Mouse (Mus musculus) layer of hippocampus, postnatal 25 days (tissue): Measurements from ENCODE around the gene Mslnl. TPM values are rescaled to one million over a fixed set of nuclear protein-coding genes. Genes with fewer than 3 reads are reported as not detected.
A peak's percentile ranks its signal among the peaks of the same experiment; 100 is the strongest.
"Not testable (repeated sequence)": the region's sequence is repeated elsewhere in the genome, so short reads cannot be mapped to it uniquely, and the experiment has no call there.

Experiments used
- DNase-seq, 2 experiments: peaks; one replicate each; pipeline ENCODE4 v3.0.0; 2022; ENCODE audit warnings: mixed read lengths in 2 of 2, low spot score in 1 of 2; ENCODE audit errors: extremely low spot score in 1 of 2
- total RNA-seq, 2 experiments: library from RNA; stranded (reverse); gene quantifications; 2 replicates each; pipeline ENCODE4 v1.2.3; 2021

Mslnl gene
- total RNA-seq, 2 experiments from 2014 or later, result 0.14 TPM; not detected in 1

DNA sequence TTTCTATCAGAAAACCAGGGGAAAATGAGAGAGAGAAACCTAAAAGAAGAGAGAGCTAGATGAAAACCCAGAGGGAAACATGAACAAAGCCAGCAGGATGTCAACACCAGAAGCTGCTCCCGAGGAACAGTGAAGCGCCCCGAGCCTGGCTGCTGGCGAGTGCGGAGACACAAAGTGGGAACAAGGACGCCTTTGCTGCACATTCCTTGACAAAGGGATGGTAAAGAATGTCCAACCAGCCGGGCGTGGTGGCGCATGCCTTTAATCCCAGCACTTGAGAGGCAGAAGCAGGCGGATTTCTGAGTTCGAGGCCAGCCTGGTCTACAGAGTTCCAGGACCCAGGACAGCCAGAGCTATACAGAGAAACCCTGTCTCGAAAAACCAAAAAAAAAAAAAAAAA is 5.6 kb downstream of the Mslnl start:
- DNase-seq, result not testable (repeated sequence)

DNA sequence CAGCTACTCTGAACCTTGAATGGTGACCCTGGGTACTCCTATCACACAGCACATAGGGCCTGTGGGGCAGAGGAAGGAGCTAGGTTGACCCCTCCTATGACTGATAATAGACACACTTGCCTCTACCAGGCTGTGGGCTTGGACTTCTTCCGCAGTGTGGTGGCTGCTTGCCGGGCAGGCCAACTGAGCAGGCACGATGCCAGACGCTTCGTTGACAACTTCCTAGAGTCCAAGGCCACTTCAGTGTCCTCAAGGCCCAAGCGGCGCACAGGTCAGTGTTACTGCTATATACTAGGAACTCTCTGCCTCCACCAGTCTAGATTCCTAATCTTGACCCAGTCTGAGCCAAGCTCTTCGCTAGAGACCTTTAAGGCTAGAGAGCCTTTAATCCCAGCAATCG is 8.0 kb downstream of the Mslnl start:
- DNase-seq, result no peak

DNA sequence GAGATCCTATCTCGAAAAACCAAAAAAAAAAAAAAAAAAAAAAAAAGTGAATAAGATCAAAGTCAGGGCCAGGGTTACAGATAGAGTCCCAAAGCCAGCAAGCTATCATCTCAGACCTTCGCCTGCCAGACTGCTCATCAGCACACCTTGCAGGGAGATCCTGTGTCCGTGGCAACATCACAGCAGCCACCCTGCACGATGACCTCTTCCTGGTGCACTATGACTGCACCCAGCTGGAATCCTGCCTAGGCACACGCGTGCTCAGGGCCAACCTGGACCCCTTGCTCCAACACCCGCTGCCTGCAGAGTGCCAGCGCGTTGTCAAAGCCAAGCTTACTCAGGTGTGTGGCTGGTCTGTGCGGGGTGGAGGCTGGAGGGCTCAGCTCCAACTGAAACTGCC is 8.5 kb downstream of the Mslnl start:
- no peak for DNase-seq

DNA sequence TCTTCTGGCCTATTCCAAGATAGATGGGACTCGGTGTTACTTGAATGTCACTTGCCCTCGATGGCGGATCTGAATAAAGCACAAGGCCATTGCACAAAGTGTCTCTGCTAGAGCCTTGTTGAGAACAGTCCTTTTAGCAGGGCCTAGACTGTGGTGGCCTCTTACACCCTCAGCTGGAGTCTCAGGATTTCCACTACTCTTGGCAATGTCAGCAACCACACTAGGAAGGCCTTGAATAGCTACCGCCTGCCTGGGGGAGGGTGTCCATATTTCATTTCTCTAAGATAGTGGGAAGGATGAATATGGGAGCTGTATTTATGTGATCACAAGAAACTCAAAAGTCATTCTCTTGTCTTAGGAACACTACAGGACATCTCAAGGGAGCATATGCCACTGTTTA is 12.4 kb downstream of the Mslnl start:
- DNase-seq, result no peak

DNA sequence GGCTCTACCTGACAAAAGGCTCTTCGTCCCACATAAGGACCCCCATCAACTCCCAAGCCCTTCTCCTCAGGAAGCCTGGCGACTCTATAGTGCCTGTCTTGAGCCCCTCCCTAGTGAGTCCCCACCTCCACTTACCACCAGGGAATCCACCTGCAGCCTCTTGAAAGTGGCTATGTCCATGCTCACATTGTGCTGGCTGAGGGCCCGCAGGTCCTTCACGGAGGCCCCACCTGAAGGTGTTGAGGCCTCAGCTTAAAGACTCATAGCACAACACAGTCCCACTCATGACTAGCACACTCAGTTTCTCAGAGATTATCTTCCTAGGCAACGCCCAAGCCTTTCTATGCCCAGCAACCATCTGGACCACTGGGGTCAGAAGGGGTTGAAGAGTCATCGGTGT is 13.5 kb downstream of the Mslnl start:
- DNase-seq, result no peak

DNA sequence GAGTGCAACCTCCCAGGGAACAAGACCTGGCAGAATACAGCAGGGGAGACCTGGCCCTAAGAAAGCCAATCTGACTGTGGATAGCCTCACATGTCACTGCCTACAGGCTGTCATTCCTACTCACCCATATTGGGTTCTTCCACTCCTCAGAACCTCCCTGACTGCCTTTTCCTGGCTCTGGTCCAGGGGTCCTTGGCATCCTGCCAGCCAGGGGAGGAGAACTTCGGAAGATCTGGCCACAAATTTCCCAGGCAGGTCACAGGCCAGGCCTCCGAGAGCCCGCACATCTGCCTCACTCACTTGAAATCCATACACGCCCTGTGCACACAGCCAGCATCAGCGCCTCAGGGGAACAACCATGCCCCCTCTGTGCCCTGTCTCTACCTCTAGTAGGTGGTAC is 15.6 kb downstream of the Mslnl start:
- peak in 1 of 2 experiments; percentile 51 for DNase-seq

DNA sequence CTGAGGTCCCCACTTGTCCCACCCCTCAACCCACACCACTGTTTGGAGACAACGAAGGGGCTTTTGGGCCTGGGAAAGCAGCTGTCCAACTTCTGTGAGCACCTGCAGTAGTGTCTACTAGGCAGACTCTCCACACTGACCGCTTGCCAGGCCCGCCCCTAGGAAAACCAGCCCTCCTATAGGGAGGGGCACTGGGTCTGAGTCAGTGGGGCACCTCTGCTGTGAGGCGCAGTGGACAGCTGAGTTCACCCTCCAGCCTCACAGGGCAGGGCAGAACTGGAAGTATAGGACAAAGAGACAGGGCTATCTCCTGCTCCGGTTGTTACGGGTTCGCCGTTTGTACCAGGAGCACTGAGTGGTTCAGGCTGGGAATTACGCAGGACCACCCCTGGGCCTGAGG is 18.4 kb downstream of the Mslnl start, which contains the start of gene Msln:
Gene Msln, minus strand, starts transcription at position 138 of the 400 bp plus-strand sequence.
- DNase-seq, result no peak

DNA sequence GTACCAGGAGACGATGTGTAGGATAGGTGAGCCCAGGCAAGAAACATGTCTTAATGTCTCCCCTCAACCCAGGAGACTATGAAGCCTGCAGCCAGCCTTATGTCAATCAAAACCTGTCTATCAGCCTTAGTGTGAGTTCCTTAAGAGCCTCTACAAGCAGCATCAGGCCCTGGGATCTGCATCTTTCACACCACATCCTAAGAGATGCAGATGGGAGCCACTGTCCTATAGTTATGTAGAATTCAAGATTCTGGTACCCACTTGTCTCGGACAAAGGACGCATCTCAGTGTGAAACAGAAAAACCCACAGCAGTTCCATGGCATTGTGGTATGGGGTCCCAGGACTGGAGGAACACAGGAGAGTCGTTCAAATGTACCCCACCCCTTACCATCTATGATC is 19.2 kb downstream of the Mslnl start:
- no peak for DNase-seq

DNA sequence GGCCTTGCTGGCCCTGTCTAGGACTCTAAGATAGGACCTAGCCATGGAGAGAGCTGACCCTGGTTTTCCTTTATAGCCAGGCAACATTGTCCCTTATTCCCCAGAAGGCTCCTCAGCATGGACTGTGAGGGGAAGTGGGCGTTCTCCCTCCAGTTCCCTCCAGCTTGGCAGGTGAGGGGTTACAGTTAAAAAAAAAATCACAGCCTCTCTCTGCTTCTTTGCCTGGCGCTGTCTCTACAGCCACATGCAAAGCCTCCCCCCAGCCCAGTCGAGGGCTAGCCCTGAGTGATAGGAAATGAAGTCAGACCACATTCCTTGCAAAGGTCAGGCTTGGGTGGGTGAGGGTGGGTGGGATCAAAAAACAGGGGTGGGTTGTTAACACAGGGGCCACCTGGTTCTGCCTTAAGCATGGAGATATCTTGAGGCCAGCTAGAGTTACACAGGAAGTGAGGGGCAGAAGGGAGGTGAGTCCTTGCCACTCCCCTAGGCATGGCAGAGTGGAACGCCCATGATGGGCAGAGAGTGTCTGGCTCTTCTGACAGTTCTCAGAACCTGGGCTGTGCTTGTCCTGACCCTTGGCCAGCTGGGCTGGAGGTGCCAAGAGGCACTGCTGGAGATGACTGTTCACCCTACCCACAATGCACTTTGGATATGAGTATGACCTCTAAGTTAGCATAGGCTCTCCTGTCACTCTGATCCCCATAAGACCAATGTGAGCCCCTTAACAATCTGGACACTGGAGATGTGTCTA is 20.0 kb downstream of the Mslnl start:
- no peak for DNase-seq

DNA sequence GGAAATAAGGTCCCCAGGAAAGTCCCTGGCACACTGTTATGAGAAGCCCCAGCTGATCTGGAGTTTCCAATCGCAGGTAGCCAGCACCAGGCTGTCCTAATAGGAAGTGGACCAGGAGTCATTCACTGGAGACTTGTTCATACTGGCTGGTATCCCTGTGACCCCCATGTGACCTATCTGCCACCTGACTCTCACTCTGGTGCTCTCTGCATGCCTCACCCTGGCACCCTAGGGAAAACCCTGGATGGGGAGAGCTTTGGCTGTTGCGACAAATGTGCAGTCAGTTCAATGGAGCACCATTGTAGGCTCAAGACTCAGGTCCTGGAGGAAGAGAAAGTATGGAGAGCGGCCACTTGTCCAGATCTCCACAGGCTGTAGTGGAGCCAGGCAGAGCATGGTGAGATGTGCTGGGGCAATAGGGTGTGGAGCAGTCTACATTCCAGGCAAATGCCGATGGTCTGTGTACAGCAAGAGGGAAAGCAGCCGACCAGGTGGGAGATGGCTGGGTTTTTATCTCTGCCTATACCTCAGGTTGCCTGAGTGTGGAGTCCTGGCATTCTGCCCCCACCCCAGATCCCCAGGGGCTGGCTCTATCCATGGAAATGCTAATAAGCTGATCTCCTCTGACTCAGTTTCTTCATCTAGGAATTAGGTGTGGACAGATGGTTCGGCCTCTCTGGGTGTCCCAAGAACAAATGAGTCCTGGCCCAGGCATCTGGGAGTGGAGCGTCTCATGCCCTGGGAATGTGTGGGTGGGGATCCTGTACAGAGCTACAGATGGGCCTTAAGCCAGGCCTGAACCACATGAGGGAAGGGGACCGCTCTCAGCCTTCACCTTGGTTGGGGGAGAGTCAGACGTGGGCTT is 20.8 kb downstream of the Mslnl start:
- DNase-seq, result no peak

DNA sequence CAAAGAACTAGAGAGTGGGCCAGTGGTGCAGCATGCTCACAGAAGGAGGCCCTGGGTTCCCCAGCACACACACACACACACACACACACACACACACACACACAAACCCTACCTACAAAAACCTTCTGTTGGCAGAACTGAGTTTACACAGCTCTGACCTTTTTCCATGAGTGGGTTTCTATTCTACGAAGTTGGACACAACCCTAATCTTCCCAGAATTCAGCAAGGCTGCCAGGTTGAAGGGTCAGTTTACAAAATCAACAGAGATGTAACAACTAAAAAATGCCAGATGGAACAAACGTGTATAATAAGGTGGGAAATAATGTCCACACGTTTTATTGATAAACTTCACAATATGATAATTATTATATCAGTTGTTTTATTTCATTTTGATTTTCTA is 21.8 kb downstream of the Mslnl start:
- no peak for DNase-seq

DNA sequence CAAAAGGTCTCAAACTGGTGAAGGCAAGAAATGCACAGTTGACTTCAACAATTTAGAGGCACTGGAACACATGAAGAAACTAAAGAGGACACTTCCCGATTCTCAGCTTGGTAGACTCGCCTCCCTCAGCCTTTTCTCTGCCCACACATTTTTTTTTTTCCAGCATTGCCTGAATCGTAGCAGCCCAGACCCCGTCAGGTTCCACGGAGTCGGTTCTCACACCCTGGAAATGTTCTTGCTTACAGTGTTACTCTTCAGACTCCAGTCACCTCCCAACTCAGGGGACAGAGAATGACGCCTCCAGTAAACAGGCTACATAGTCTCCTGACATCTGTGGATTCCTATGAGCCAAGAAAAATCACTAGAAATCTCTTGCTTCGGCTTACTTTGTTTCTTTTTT is 24.3 kb downstream of the Mslnl start:
- DNase-seq, result no peak

DNA sequence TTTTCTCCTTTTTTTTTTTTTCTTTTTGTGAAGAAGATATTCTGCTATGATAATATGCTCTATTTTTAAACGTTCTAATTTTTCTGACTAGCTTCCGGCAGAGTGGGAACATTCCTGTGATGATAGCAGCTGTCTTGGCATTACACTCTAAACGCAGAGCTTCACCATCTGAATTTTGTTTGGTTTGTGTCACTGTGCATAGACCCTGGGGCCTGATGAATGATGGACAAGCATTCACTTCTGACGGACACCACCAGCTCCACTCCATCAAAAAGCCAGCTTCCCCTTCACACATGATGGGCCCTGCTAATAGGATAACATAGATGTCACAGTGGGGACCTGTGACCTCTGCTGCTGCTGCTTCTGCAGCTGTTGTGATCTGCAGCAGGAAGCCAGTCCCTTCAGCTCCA is 25.7 kb downstream of the Mslnl start:
- no peak for DNase-seq

DNA sequence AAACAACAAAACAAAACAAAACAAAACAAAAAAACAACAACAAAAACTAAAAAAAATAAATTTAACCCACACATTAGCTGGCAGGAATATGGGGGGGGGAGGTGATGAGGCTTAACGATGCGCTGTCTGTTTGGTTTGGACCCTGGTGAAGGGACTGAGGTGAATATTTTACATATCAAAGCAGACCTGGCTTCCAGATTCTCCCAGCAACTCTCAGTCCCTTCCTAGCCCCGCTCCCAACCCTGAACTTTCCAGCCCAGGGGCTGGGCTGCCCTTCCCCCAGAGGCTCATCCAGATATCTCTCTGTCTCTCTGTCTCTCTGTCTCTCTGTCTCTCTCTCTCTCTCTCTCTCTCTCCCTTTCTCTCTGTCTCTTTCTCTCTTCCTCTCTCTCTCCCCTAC is 26.7 kb downstream of the Mslnl start:
- DNase-seq, result no peak

DNA sequence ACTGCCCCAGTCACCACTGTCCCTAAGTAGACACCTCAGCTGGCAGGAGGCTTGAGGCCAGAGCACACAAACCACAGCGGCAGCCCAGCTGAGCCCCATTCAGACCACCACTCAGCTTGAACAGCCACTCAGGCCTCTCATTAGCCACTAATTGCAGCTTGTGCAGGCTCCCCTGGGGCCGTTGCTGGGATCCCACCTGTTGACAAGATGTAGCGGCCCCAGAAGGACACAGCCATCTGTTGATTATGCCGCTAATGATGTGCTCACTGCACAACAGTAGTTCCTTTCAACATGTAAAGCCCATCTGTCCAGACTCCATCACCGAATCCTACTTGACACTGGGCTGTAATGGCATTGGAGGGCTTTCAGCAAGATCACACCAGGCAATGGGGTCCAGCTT is 30.0 kb downstream of the Mslnl start:
- DNase-seq, result no peak

DNA sequence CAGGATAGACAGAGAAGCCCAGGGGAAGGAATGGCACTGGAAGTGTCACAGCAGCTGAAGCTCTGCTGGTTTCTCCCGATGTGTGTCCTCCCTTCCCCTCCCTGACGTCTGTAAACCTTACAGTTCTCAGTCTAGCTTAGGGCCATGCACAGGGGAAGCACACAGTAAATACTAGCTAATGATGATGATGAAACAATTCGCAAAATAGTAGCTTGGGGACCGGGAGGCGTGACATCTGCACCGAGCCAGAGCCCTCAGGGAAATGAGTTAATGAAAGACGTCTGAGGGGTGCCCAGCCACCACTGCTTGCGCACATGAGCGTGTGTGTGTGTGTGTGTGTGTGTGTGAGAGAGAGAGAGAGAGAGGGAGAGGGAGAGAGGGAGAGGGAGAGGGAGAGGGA is 33.5 kb downstream of the Mslnl start:
- DNase-seq, result no peak

DNA sequence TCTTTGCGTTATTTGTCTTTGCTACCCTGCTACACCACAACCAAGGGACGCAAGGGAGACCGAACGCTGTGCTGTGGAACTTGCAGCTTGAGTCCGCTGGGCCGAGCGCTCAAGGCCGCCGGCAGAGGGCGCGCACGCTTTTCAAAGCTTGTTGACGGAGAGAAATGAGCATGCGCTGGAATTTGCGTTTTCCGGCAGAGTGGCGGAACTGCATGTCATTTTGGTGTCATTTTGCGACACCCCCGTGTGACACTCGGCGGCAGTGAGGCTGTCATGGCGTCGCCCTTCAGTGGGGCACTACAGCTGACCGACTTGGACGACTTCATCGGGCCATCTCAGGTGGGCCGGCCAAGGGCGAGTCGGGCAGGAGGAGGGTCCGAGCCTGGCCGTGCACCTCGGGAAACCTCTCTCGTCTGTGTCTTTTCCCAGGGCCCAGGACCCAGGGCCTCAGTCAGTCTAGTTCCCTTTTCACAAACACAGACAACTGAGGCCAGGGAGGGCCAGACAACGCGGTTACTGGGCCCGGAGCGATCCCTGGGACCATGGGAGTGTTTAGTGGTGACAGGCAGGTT is 37.8 kb downstream of the Mslnl start, which contains the start of gene Narfl:
Gene Narfl, plus strand, starts transcription at position 228 of the 572 bp plus-strand sequence.
- DNase-seq, result peak; percentile 99 to 100

DNA sequence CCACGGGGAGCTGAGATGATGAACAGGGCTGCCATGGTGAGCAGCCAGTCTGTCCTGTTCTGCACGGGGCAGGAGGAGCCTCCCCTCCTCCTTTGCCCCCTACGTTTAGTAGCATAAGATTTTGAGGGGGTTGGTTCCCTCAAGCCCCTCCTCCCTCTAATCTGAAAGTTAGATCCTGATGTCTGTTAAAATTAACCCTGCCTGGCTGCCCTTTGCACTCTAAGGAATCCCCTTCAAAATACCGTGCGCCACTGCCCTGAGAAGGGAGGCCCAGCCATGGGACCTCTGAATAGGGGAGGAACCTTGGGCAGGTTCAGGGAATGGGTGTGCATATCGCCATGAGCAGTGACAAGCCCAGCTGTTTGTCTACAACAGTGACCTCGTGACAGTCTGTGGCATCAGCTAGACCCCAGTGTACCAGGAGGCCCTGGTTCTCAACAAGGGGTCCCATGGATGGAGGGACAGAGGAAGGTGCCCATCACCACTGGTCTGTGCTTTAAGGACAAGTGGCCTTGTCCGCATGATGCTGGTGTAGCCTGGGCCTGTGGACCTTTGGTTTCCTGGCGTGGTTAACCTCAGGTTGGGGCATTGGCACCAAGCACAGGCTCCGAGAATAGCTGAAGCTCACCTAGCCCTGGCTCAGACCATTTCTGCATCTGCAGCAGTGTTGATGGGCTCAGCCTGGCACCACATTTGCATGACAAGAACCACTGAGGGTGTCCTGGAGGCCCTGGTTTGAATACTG is 39.6 kb downstream of the Mslnl start:
- no peak for DNase-seq

DNA sequence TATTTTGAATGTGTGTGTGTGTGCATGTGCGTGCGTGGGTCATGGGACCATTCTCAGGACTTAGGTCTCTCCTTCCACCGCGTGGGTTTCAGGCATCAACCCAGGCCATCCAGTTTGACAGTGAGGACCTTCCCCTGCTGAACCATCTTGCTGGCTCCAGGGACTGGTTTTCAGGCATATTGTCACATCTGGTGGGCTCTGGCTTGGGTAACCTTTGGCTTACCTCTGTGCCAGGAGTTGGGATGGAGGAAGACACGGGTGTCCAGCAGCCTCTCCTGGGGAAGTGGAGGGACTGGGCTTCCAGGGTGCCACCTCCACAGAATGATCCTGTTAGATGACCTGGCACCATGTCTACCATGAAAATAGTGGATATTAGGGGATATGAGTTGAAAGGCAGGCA is 42.1 kb downstream of the Mslnl start:
- DNase-seq, result no peak

DNA sequence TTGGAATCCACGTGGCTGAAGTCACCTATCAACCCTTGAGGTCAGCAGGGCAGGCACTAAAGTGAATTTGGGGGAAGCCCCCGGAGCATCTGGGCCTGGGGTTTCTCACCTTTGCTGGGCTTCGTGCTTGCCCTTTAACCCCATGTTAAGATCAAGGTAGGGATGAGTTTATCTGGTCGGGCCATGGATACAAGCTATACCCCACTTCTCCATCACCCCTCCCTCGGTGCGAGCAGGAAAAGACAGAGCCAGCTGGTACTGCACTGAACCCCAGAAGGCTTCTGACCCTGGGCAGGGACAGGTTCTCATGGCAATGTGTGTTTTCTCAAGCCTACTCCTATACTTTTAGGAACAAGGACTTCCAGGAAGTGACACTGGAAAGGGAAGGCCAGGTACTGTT is 45.5 kb downstream of the Mslnl start:
- DNase-seq, result no peak

DNA sequence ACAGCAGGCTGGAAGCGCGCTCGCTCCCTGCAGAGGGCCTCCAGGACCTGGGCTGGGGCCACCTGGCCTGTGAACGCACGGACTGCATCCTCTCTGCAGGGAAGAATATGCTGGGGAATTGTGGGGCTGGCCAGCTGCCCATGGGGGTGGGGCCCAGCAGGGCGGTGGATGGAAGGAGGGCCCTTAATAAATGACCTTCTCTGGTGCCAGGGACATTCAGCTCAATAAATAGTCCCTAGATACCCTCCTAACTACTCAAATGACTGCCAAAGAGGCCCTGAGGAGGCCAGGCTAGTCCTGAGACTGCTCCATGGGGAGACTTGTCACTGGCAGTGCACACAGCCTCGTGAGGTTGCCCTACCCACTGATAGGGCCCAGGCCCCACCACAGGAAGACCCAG is 47.2 kb downstream of the Mslnl start:
- peak in 1 of 2 experiments; percentile 29 for DNase-seq
